Mouse (Mus musculus): ENCODE data around the gene Abtb1.

- no peak for TF ChIP-seq EP300 (IDR thresholded peaks at IDR 0.05; ENCODE audit: low read depth)
- no peak for TF ChIP-seq CTCF (IDR thresholded peaks at IDR 0.05; ENCODE audit: low read depth)
These were observed 17.6 kb downstream of the Abtb1 start for GRCm38 (mm10) chr6:88824183-88824582.
